Mouse (Mus musculus) cerebellum, adult 2 months (tissue): ENCODE data around the gene Rnft1.

Experiments used
- CTCF ChIP-seq: fragments of 200-500 bp; IDR thresholded peaks from 2 replicates; pipeline ENCODE4 v1.5.1; 2011; ENCODE audit warnings: low read depth, mild to moderate bottlenecking, control low read depth, low read length, moderate library complexity, borderline replicate concordance; ENCODE audit not compliant: insufficient read depth
- POLR2A ChIP-seq: fragments of 200-500 bp; IDR thresholded peaks from 2 replicates; pipeline ENCODE4 v1.6.1; 2011; ENCODE audit warnings: low read length, control low read depth, borderline replicate concordance; ENCODE audit not compliant: insufficient read depth

GRCm38 (mm10) chr11:86544639-86545299 is 60.3 kb downstream of the Rnft1 start, which contains the start of the genes Rps6kb1 and Tubd1:
- TF ChIP-seq POLR2A (peak; percentile 88), CTCF (no peak)
